Mouse (Mus musculus) hindlimb bud, embryonic 11.5 days (tissue): ENCODE measurements around the gene Meis1.

ENCODE experiments used
- DNase-seq: peaks from one replicate; pipeline ENCODE4 v3.0.0-alpha.2; 2012; ENCODE audit warnings: low read depth, low spot score; ENCODE audit errors: extremely low spot score

Meis1 gene

GRCm38 (mm10) chr11:18954852-18955251 is 63.9 kb downstream of the Meis1 start:
- DNase-seq, result no peak

DNA sequence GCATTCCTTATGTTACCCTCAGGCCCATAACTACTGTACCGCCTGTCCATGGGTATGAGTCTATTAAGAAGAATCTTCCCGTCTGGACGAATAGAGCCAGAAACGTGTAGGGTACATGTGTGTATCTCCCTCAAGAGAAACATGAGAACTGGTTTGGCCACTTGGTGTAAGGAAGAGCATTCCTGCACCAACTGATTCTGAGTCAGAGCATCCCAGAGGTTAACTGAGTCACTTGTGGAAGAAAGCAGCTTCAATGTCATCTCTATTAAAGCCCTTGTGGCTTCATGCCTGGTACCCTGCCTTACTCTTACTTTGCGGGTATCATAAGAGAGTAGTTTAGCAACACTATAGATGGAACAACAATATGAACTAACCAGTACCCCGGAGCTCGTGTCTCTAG is 64.9 kb downstream of the Meis1 start:
- no peak for DNase-seq

DNA sequence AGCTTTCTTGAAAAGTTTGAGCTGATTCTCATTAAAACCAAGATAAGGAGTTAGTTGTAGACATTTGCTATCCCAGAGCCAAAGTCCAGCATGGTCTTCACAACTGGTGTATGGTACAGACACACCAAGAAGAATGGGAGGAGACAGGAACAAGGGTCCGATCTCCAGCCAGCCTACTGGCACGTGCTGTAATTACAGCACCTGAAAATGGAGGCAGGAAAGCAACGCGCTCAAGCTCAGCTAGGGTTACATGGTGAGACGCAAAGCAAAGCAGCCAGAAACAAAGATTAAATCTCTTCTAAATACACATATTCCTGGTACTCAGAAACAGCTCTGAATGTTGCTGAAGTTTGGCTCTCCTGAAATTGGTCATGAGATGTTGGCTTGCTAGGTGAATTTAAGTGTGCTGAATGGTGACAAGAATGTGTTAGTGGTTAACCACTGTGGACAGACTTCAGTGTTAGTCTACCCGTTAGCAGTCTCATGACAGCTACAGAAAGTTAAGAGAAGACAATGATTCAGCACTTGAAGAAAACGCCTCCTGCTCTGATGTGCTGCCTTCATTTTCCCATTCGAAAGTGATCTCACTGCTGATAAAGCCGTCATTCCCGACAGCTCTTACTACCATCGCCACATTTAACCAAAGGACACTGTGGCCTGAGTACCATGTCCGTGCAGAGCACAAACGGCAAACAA is 70.0 kb downstream of the Meis1 start:
- no peak for DNase-seq

- no peak for DNase-seq
Measured at GRCm38 (mm10) chr11:18947434-18947833, 71.4 kb downstream of the Meis1 start.

GRCm38 (mm10) chr11:18945778-18946177 is 73.0 kb downstream of the Meis1 start:
- no peak for DNase-seq

DNA sequence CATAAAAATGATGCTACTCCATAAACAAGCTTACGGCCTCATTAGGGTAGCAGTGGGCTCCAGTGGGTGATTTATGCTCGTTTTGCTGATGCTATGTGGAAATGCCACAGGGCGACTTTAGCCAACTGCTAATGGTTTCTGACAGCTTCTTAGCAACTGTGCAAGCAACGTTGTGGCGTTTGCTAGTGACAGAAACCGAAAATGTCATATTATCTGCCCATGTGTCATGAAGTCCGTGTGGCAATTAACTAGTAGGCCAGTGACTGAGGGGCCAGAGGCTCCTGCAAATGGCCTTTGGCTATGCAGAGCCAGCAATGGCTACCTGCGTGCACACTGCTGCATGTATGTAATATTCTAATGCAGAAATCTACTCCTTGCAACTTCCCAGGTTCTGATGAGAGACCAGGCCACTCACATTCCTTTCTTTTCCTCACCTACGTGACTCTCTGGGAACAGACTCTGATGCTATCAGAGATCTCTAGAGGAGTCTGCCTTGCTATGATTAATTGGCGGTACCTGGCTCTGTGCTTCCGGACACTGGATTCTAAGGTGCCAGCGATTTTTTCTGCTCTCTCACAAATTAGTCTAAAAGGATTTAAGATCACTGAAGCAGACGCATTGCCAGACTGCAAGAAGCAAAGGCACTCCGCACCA is 73.7 kb downstream of the Meis1 start:
- no peak for DNase-seq

GRCm38 (mm10) chr11:18944209-18944608 is 74.6 kb downstream of the Meis1 start:
- no peak for DNase-seq

- no peak for DNase-seq
Measured at GRCm38 (mm10) chr11:18942990-18943389, 75.8 kb downstream of the Meis1 start.

- DNase-seq, result no peak
Measured at GRCm38 (mm10) chr11:18940916-18941315, 77.9 kb downstream of the Meis1 start.

DNA sequence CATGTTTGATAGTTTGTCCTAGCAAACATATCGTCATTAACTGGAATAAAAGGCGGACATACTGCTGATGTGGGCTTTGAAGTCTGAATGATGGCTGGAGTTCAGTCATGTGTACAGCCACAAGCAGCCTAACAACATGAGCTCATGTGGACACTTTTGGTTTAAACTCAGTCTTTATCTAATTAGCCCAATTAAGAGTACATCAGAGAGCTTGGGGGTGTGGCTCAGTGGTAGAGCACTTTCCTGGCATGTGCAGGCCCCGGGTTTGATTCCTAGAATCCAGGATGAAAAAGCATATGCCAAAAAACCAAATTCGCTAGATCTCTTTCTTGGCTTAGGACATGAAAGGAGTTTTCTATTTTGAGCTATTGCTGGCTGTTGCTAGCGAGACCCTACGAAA is 83.9 kb downstream of the Meis1 start:
- no peak for DNase-seq

DNA sequence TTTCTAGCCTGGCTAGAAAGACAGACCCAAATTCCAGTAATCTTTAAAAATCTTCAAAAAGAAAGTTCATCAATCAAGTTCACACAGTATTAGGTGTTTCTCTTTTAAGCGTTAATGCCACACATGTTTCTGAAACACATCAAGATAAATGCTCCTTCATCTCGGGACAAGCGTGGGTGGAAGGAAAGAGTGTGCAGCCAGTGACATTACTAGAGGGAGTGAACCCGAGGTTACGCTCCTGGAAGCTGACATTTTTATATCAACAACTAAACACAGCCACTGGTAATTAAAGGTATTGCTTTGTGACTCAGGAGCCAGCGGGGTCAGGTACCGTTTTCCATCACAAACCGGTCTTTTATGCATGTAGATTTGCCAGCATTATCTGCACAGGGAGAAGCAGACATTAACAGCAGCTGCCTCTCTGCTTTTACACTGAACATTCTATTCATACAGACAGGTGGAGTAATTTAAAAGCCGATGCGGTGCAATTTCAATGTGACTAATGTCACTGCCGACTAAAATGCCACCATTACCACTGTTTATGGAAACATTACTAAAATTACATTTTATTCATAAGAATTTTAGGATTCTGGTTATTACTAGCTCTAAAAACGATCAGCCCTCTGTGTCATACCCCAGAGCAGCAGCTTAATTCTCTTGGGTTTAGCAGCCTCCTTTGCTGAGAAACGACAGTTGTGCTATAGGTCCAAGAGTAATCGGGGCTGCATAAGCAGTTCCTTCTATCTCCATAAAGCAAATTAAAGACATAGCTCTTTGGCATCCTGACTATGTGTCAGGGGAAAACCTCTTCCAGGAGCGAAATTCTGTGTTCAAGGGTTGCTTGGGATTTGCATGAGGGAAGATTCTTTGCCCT is 87.5 kb downstream of the Meis1 start:
- no peak for DNase-seq

DNA sequence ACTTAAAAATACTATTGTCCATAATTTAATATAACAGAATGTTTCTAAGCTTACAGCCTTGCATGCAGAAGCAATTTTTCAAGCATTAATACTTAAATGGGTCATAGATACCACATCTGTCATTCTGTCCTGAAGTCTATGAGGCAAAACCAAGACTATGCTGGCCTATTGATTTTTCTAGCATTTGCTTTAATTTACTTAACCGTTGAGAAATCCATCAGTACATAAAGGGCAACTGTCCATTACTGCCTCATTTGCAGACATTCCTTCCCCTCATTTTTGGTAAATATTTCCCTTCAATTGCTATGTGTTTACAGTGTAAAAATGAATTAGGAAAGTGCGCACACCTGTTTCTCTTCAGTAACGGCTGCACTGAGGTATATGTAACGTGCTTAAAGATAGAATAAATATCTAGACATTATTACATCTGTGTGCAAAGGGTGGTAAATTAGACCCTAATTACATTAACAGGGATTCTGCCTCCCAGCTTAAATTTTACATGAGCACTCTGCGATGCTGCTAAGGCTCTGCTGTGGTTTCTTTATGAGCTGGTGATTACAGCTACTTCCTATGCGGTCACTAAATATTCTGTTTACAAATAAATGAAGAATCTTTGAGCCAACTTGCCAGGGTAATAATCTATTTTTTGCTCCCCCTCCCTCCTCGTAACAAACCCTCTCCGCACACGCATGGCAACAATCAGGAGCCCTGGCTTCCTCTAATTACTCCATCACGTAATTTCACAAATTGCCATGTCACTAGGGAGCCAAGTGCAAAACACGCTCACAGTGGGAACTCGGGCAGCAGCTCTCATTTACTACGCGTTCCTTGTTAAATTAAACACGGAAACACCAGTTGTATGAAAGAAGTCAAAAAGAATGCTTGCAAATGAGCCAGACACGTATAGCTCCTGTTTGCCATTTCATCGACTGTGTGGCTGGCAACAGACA is 88.7 kb downstream of the Meis1 start:
- no peak for DNase-seq

DNA sequence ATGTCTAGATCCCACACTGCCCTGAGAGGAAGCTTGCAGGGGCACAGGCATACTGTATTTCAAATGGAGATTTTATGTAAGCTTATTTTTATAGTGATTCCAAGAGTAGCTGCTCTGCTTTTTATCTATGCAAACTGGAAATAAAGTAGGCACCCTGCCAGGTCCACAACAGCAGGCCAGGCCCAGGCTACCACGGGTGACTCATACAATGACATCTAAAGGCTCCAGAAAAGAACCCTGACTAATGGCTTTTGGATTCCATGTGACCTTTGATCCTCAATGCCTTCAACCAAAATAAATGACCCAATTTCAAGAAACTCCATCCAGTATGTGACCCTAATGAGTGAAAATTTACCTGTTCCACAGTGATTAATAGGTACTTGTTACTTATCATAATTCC is 91.4 kb downstream of the Meis1 start:
- no peak for DNase-seq

DNA sequence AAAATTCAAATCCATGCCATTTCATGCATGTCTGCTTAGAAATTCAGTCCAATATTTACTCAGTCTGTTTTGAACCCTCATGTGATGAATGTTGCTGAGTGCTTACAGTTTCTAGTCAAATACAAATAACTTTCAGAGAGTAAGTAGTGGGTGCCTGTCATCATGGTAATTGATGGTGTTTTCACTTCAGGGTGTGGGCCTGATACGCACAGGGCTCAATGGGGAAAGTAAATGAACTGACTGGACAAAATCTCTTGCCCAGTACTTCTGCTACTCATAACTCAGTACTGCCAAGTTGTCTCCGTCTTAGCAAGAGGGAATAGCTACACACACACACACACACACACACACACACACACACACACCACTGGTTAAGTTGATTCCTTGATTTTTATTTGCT is 92.0 kb downstream of the Meis1 start:
- no peak for DNase-seq

DNA sequence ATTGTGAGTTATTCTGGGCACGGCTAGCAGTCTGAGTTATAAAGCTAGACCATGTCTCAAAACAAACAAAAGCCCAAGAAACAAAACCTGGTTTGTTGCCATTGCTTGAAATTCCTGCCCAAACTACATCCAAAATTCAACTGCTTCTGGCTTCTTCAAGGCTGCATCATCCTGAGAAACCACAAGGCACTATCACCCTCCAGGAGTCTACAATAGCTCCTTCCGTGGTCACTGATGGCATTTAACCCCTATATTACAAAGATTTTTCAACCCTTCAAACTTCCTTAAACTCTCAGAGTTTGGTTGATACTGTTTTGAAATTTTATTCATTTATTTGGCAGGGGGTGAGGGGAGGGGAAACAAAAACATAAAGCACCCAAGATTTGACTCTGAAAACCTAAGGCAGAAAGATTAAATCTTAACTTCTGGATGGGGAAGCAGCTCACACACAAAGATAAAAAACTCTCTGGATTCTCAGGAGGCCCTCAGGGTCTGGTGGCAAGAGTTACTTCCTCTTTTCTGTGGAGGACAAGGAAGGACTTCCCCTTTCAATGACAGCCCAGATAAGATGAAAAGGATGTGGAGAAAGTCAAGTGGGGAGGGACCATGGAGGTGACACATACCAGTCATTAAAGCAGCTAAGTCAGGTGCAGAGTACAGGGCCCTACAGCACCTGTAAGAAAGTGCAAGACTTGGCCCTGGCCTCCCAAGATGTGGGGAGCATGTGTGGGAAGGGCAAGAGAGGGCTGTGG is 94.0 kb downstream of the Meis1 start:
- DNase-seq, result no peak

DNA sequence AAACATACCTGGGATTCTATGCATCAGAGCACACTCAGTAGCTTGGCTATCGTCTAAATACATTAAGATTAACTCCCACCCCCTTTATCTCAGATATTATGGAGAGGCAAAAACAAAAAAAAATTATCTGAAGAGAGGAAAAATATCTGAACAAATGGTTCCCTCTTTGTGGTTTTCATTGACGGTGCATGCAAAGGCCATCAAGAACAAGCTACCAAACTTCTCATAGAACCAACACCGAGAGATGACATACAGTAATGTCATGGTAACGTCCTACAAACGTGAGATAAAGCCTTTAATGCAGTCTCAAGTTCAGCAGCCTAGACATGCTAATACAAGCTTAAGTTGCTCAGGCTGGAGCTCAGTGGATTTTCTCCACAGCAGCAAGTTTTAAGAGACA is 95.5 kb downstream of the Meis1 start:
- no peak for DNase-seq

GRCm38 (mm10) chr11:18920651-18921050 is 98.1 kb downstream of the Meis1 start:
- no peak for DNase-seq

- DNase-seq, result no peak
Measured at GRCm38 (mm10) chr11:18919162-18919762, 99.5 kb downstream of the Meis1 start.

- no peak for DNase-seq
Measured at GRCm38 (mm10) chr11:18917887-18918286, 100.9 kb downstream of the Meis1 start.

GRCm38 (mm10) chr11:18913251-18913650 is 105.5 kb downstream of the Meis1 start:
- no peak for DNase-seq
